Mouse (Mus musculus) limb, embryonic 11.5 days (tissue): ENCODE measurements around the gene Steap3. TPM values are rescaled to one million over a fixed set of nuclear protein-coding genes. Genes with fewer than 3 reads are reported as not detected.
A peak's percentile ranks its signal among the peaks of the same experiment; 100 is the strongest.

Source experiments
- ATAC-seq: fragments of 200-750 bp; cut with Nextera tagmentation; 2 replicates; pipeline ENCODE4 v1.8.0; 2017; ENCODE audit warnings: low read depth; ENCODE audit not compliant: insufficient number of reproducible peaks, low FRiP score, low TSS enrichment
- DNase-seq: peaks from one replicate; pipeline ENCODE4 v3.0.0-alpha.2; 2015; ENCODE audit warnings: low spot score
- H3K27ac ChIP-seq: fragments of 300-500 bp; sonication (generic); replicated peaks from 2 replicates; pipeline ENCODE4 v1.5.1; 2014; ENCODE audit warnings: low read depth, mild to moderate bottlenecking, low read length
- H3K27me3 ChIP-seq: fragments of 300-500 bp; sonication (generic); 2 replicates; pipeline ENCODE4 v1.6.1; 2014; ENCODE audit warnings: mild to moderate bottlenecking, low read length, mixed read lengths; ENCODE audit not compliant: control insufficient read depth, insufficient read depth
- H3K36me3 ChIP-seq: fragments of 300-500 bp; sonication (generic); 2 replicates; pipeline ENCODE4 v1.6.1; 2014; ENCODE audit warnings: mild to moderate bottlenecking, low read length, moderate library complexity, mixed read lengths; ENCODE audit not compliant: control insufficient read depth, insufficient read depth
- H3K4me1 ChIP-seq: fragments of 300-500 bp; sonication (generic); 2 replicates; pipeline ENCODE4 v1.6.1; 2014; ENCODE audit warnings: low read length, mixed read lengths; ENCODE audit not compliant: control insufficient read depth, insufficient read depth
- H3K4me2 ChIP-seq: fragments of 300-500 bp; sonication (generic); 2 replicates; pipeline ENCODE4 v1.6.1; 2014; ENCODE audit warnings: low read depth, mild to moderate bottlenecking, moderate library complexity; ENCODE audit not compliant: severe bottlenecking
- H3K4me3 ChIP-seq: fragments of 300-500 bp; sonication (generic); 2 replicates; pipeline ENCODE4 v1.5.1; 2014; ENCODE audit warnings: low read depth, low read length
- H3K9ac ChIP-seq: fragments of 300-500 bp; sonication (generic); 2 replicates; pipeline ENCODE4 v1.6.1; 2014; ENCODE audit warnings: mild to moderate bottlenecking, low read length
- H3K9me3 ChIP-seq: fragments of 300-500 bp; sonication (generic); 2 replicates; pipeline ENCODE4 v1.6.1; 2016; ENCODE audit warnings: low read length; ENCODE audit not compliant: control insufficient read depth
- WGBS: fragments of 180-500 bp; shearing (Covaris S2); extraction: QIAGEN DNeasy Blood & Tissue Kit; methylation state at CpG from one replicate; pipeline ENCODE4 v1.1.7; 2014; 5-methylcytosine and 5-hydroxymethylcytosine counted together
- polyA plus RNA-seq: library from polyadenylated mRNA; unstranded; fragments of >200 nt; fragmentation: Nextera tagmentation; extraction: Ambion mirVana; gene quantifications from 2 replicates; pipeline ENCODE4 v1.2.1, GENCODE M21; 2014

Steap3 gene
- polyA plus RNA-seq, 1 experiment from 2014 or later: 2.9 TPM

DNA sequence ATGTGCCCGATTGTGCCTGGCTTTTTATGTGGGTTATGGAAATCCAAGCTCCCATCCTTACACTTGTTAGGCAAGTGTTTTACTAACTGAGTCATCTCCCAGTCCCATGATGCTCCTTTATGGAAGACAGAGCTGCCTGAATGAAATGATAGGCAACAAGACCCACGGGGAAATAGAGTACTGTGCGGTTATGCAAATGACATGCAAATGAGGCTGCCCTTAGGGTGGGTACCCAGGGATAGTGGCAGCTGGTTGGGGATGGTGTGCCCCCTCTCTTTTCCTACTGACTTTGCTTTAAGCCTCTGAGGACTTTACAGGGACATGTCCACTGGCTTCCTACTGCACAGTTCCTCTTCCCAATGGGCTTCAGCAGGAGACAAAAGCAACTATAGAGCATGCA, 2.7 kb upstream of the Steap3 start:
- no peak for DNase-seq

GRCm38 (mm10) chr1:120270882-120271281, 1.6 kb downstream of the Steap3 start:
- H3K4me2 ChIP-seq: no peak overlapping the region
- no peaks in the 10 kb centered on the region for H3K9me3 ChIP-seq
- no peaks in the 10 kb centered on the region for H3K27me3 ChIP-seq
- no peak overlapping the region for H3K4me3 ChIP-seq
- DNase-seq (no peak), ATAC-seq (no peak)
- no peak overlapping the region for H3K27ac ChIP-seq
- WGBS: 81% methylated on average over 3 of the region's 3 CpGs
- no peaks in the 10 kb centered on the region; the same call in 1 of the 2 replicates for H3K4me1 ChIP-seq
- no peak overlapping the region for H3K9ac ChIP-seq
- no peaks in the 10 kb centered on the region for H3K36me3 ChIP-seq

More for the DNA sequence above, 2.7 kb upstream of the Steap3 start:
- Histone ChIP-seq H3K27me3 (no peaks in the 10 kb centered on the region), H3K9ac (no peak overlapping the region), H3K9me3 (no peaks in the 10 kb centered on the region), H3K36me3 (no peaks in the 10 kb centered on the region), H3K4me3 (no peak overlapping the region), H3K4me2 (no peak overlapping the region), H3K4me1 (no peaks in the 10 kb centered on the region), H3K27ac (no peak overlapping the region)
- 82% methylated on average over 3 of the region's 3 CpGs for WGBS
- no peak for ATAC-seq

DNA sequence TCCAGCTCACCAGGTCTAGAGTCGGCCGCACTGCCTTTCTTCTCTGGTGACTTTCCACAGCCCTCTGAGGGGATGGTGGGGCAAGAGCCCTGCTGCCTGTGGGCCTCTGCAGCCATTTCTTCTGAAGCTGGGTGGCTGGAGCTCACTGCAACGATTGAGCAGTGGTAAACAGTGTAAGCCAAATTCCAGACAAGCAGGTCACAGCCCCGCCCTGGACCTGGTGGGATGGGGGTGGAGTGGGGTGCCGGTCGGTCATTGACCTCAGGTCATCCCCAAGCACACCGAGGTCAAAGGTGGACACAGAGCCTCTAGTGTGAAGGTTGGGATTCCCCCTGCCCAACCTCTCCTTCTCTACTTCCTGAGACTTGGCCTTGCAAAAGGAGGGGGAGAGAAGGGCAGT, 2.4 kb downstream of the Steap3 start:
- Histone ChIP-seq H3K4me2 (no peak overlapping the region), H3K9me3 (no peaks in the 10 kb centered on the region), H3K27ac (no peak overlapping the region), H3K4me1 (no peaks in the 10 kb centered on the region; the same call in 1 of the 2 replicates), H3K36me3 (no peaks in the 10 kb centered on the region), H3K4me3 (no peak overlapping the region), H3K27me3 (no peaks in the 10 kb centered on the region), H3K9ac (no peak overlapping the region)
- 71% methylated on average over 7 of the region's 7 CpGs for WGBS
- ATAC-seq (no peak), DNase-seq (no peak)

GRCm38 (mm10) chr1:120267631-120268030, 4.9 kb downstream of the Steap3 start:
- no peak overlapping the region for H3K4me2 ChIP-seq
- ATAC-seq: no peak
- WGBS: 85% methylated on average over 3 of the region's 3 CpGs
- H3K4me1 ChIP-seq: peaks cover 4% of the 10 kb centered on the region; the same call in 1 of the 2 replicates
- no peak overlapping the region for H3K4me3 ChIP-seq
- no peak overlapping the region for H3K27ac ChIP-seq
- no peak overlapping the region for H3K9ac ChIP-seq
- H3K9me3 ChIP-seq: no peaks in the 10 kb centered on the region
- no peak for DNase-seq
- H3K27me3 ChIP-seq: 0 out of 2 replicates have a peak, but pooled peaks cover 4% of the 10 kb centered on the region
- no peaks in the 10 kb centered on the region for H3K36me3 ChIP-seq

GRCm38 (mm10) chr1:120266460-120266859, 6.0 kb downstream of the Steap3 start:
- Histone ChIP-seq H3K27me3 (0 out of 2 replicates have a peak, but pooled peaks cover 4% of the 10 kb centered on the region), H3K9ac (no peak overlapping the region), H3K27ac (no peak overlapping the region), H3K4me2 (no peak overlapping the region), H3K4me1 (peaks cover 4% of the 10 kb centered on the region; the same call in 1 of the 2 replicates), H3K4me3 (no peak overlapping the region), H3K36me3 (no peaks in the 10 kb centered on the region), H3K9me3 (no peaks in the 10 kb centered on the region)
- DNase-seq (no peak), ATAC-seq (no peak)
- 49% methylated on average over 4 of the region's 4 CpGs for WGBS

GRCm38 (mm10) chr1:120264861-120265686, 7.4 kb downstream of the Steap3 start:
- Histone ChIP-seq H3K36me3 (no peaks in the 10 kb centered on the region), H3K27me3 (0 out of 2 replicates have a peak, but pooled peaks cover 4% of the 10 kb centered on the region), H3K4me3 (peak overlapping the region; percentile 43), H3K9me3 (no peaks in the 10 kb centered on the region), H3K4me2 (peak overlapping the region; percentile 94), H3K27ac (no peak overlapping the region), H3K9ac (peak overlapping the region; percentile 50), H3K4me1 (peaks cover 4% of the 10 kb centered on the region; the same call in 1 of the 2 replicates)
- DNase-seq: peak; percentile 79
- peak; percentile 82 for ATAC-seq
- WGBS: under 1% methylated on average over 40 of the region's 40 CpGs

GRCm38 (mm10) chr1:120263226-120263625, 9.3 kb downstream of the Steap3 start:
- no peaks in the 10 kb centered on the region for H3K9me3 ChIP-seq
- H3K4me3 ChIP-seq: no peak overlapping the region
- no peak overlapping the region for H3K27ac ChIP-seq
- H3K9ac ChIP-seq: no peak overlapping the region
- ATAC-seq (no peak), DNase-seq (no peak)
- no peak overlapping the region for H3K4me2 ChIP-seq
- H3K4me1 ChIP-seq: peaks cover 8% of the 10 kb centered on the region; the same call in 1 of the 2 replicates
- no peaks in the 10 kb centered on the region for H3K36me3 ChIP-seq
- H3K27me3 ChIP-seq: 0 out of 2 replicates have a peak, but pooled peaks cover 4% of the 10 kb centered on the region
- 64% methylated on average over 4 of the region's 4 CpGs for WGBS

DNA sequence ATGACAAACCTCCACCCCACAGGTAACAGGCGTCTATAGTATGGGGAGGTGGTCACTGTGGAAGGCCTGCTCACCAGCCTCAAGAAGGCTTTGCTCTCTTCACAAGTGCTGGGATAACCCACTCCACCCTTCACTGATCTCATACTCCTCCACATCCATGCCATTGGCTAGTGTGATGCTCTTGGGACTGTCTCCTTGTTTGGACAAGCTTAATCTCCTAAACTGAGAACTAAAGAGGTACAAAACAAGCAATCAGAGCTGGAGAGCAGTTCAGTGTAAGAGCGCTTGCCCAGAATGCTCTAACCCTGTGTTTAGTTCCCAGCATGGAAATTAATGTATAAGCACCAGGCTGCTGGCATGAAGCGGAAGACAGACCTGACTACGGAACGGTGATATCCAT, 11.3 kb downstream of the Steap3 start:
- Histone ChIP-seq H3K9ac (no peak overlapping the region), H3K9me3 (no peaks in the 10 kb centered on the region), H3K36me3 (no peaks in the 10 kb centered on the region), H3K4me2 (no peak overlapping the region), H3K27ac (no peak overlapping the region), H3K4me3 (no peak overlapping the region), H3K4me1 (peaks cover 8% of the 10 kb centered on the region; the same call in 1 of the 2 replicates), H3K27me3 (0 out of 2 replicates have a peak, but pooled peaks cover 4% of the 10 kb centered on the region)
- DNase-seq (no peak), ATAC-seq (no peak)
- WGBS: 95% methylated on average over 5 of the region's 5 CpGs
